15 mouse cellular contexts compared by ENCODE assay signal in the genomic region with DNA sequence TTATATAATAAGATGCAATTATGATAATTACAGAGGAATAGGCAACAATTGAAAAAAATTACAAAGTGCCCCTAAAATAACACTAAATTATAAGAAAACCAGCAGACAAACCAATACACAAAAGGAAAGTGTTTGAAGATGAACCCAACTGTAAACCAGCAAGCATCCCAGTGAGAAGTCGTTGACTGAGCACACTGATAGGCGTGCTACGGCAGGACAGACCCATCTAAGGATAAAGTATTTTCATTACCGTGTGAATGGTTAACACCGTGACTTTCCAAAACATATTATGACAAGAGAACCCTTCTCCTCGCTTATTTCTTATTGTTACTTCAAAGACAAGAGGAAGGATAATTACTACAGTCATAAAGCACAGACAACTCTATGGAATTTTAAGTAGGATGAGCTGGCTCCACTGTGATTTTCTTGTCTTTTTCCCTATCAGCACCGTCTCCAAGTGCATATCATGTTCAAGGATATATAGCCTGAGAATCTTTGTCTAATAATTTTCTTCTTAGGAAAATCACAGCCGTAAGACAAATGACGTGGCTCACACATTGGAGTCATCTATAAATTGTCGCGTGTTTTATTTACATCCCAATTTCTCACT. TPM values are rescaled to one million over a fixed set of nuclear protein-coding genes. Genes with fewer than 3 reads are reported as not detected.
"Had no signal": no experiment of that assay in that cellular context is flagged by ENCODE, and none has a peak within 500 bp of the region (broad histone marks: within the 10 kb centered on the region; RNA-seq: fewer than 3 reads in every experiment).

No protein-coding gene starts in this region.

- H3K9me3 ChIP-seq: lung, embryonic 15.5 days; midbrain, embryonic 13.5 days; neural tube, embryonic 12.5 days had no signal

- H3K27me3 ChIP-seq: lung, embryonic 15.5 days; megakaryocyte, embryonic 14.5 days; midbrain, embryonic 13.5 days; neural tube, embryonic 12.5 days had no signal

- DNase-seq: liver, postnatal 0 days; lung, adult 2 months; lung, postnatal 14 days; lung, postnatal 36 days; right cerebral cortex, postnatal 14 days; thymus, adult 18-20 months; thymus, postnatal 14 days; thymus, postnatal 36 days had no signal

- H3K36me3 ChIP-seq: lung, embryonic 15.5 days; midbrain, embryonic 13.5 days; neural tube, embryonic 12.5 days had no signal

- H3K27ac ChIP-seq: lung, embryonic 15.5 days; macrophage; midbrain, embryonic 13.5 days; neural tube, embryonic 12.5 days had no signal

- H3K9ac ChIP-seq: liver, postnatal 0 days; lung, embryonic 15.5 days; midbrain, embryonic 13.5 days; neural tube, embryonic 12.5 days had no signal

- H3K4me3 ChIP-seq: lung, embryonic 15.5 days; megakaryocyte, embryonic 14.5 days; midbrain, embryonic 13.5 days; neural tube, embryonic 12.5 days had no signal

- ATAC-seq: liver, postnatal 0 days; lung, postnatal 0 days; midbrain, embryonic 13.5 days had no signal

- H3K4me2 ChIP-seq: lung, embryonic 15.5 days; midbrain, embryonic 11.5 days; midbrain, embryonic 13.5 days; neural tube, embryonic 12.5 days had no signal

- H3K4me1 ChIP-seq: lung, embryonic 15.5 days had no signal

RNA-seq across cellular contexts. Expression of gene St6galnac5, which starts 34.9 kb away (rescaled TPM):
- polyA plus RNA-seq: macrophage had no signal
